Mouse (Mus musculus) olfactory bulb, adult 2 months (tissue): ENCODE data around the gene Nynrin. TPM values are rescaled to one million over a fixed set of nuclear protein-coding genes. Genes with fewer than 3 reads are reported as not detected.
A peak's percentile ranks its signal among the peaks of the same experiment; 100 is the strongest.

Experiments used
- H3K27ac ChIP-seq: fragments of 200-500 bp; 2 replicates; pipeline ENCODE4 v1.5.1; 2012; ENCODE audit warnings: low read depth, low read length; ENCODE audit not compliant: insufficient read depth
- H3K4me1 ChIP-seq: fragments of 200-500 bp; 2 replicates; pipeline ENCODE4 v1.6.1; 2012; ENCODE audit warnings: low read length; ENCODE audit not compliant: control insufficient read depth, insufficient read depth
- H3K4me3 ChIP-seq: fragments of 200-500 bp; 2 replicates; pipeline ENCODE4 v1.5.1; 2012; ENCODE audit warnings: mild to moderate bottlenecking, low read depth, low read length, moderate library complexity; ENCODE audit not compliant: insufficient read depth
- CTCF ChIP-seq: fragments of 200-500 bp; IDR thresholded peaks from 2 replicates; pipeline ENCODE4 v1.5.1; 2012; ENCODE audit warnings: low read depth, mild to moderate bottlenecking, low read length, moderate library complexity; ENCODE audit not compliant: insufficient read depth
- POLR2A ChIP-seq: fragments of 200-500 bp; IDR thresholded peaks from 2 replicates; pipeline ENCODE4 v1.6.1; 2012; ENCODE audit warnings: mild to moderate bottlenecking, low read depth, low read length, moderate library complexity; ENCODE audit not compliant: insufficient read depth
- WGBS: fragments of 180-500 bp; shearing (Covaris S2); methylation state at CpG from one replicate; pipeline ENCODE4 v1.1.7; 2018; 5-methylcytosine and 5-hydroxymethylcytosine counted together
- polyA plus RNA-seq: library from polyadenylated mRNA; stranded (reverse); fragments of >200 nt; gene quantifications from 2 replicates; pipeline ENCODE4 v1.2.4, GENCODE M21; 2012; ENCODE audit warnings: low replicate concordance; ENCODE audit not compliant: missing spikeins, insufficient read depth, insufficient read length

The Nynrin gene
- polyA plus RNA-seq, 1 experiment: not detected

DNA sequence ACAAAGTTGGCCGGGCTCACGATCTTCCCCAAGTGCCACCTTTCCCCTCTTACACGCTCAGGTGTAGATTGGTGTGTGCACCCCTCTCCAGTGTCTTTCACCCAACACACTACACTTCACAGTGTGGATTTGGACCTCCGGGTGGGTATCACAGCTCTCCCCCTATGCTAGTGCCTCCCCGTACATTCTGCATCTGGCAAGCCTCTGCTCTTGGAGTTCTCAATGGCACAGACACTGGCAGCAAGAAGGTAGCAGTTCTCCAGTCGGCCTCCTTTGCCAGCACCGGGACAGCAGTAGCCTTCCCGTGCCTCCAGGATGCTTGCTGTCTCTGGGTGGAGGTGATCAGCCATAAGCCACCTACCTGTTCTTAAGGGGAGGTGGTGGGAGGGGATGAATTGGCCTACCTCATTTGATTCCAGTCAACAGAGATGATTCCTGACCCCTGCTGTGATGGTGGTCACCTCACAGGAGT is 19.5 kb downstream of the Nynrin start:
- Histone ChIP-seq H3K4me1 (peaks cover 10% of the 10 kb centered on the region), H3K4me3 (no peak overlapping the region), H3K27ac (no peak overlapping the region)
- TF ChIP-seq POLR2A: no peak
- no peak for TF ChIP-seq CTCF
- WGBS: 83% methylated on average over 8 of the region's 8 CpGs

- 15% methylated on average over 30 of the region's 30 CpGs for WGBS
These were observed 20.2 kb downstream of the Nynrin start for GRCm38 (mm10) chr14:55873714-55874683.

GRCm38 (mm10) chr14:55877469-55878315 is 23.9 kb downstream of the Nynrin start:
- Histone ChIP-seq H3K4me3 (no peak overlapping the region), H3K27ac (no peak overlapping the region), H3K4me1 (peaks cover 10% of the 10 kb centered on the region)
- WGBS: 27% methylated on average over 14 of the region's 14 CpGs
- TF ChIP-seq CTCF (no peak), POLR2A (no peak)

More at GRCm38 (mm10) chr14:55873714-55874683, 20.2 kb downstream of the Nynrin start:
- TF ChIP-seq CTCF (peak; percentile 92), POLR2A (no peak)
- Histone ChIP-seq H3K4me1 (peaks cover 10% of the 10 kb centered on the region), H3K27ac (no peak overlapping the region), H3K4me3 (peak overlapping the region; percentile 44)

- no peak for TF ChIP-seq CTCF
- TF ChIP-seq POLR2A: no peak
- peaks cover 7% of the 10 kb centered on the region for H3K4me1 ChIP-seq
- no peak overlapping the region for H3K27ac ChIP-seq
- 30% methylated on average over 7 of the region's 7 CpGs for WGBS
- H3K4me3 ChIP-seq: no peak overlapping the region
These were observed 24.6 kb downstream of the Nynrin start for GRCm38 (mm10) chr14:55878316-55878940.

- peak; percentile 47 for TF ChIP-seq CTCF
- no peak for TF ChIP-seq POLR2A
- Histone ChIP-seq H3K4me1 (peaks cover 7% of the 10 kb centered on the region), H3K4me3 (no peak overlapping the region), H3K27ac (no peak overlapping the region)
- 46% methylated on average over 1 of the region's 1 CpGs for WGBS
These were observed 25.8 kb downstream of the Nynrin start for GRCm38 (mm10) chr14:55879623-55880022.

- H3K27ac ChIP-seq: no peak overlapping the region
- TF ChIP-seq POLR2A: no peak
- TF ChIP-seq CTCF: no peak
- H3K4me3 ChIP-seq: no peak overlapping the region
- WGBS: 88% methylated on average over 8 of the region's 8 CpGs
- H3K4me1 ChIP-seq: peaks cover 11% of the 10 kb centered on the region
These were observed 27.2 kb downstream of the Nynrin start for GRCm38 (mm10) chr14:55880982-55881381.

- TF ChIP-seq CTCF (no peak), POLR2A (no peak)
- H3K4me3 ChIP-seq: no peak overlapping the region
- H3K4me1 ChIP-seq: peaks cover 20% of the 10 kb centered on the region
- no peak overlapping the region for H3K27ac ChIP-seq
- WGBS: 84% methylated on average over 6 of the region's 6 CpGs
These were observed 28.4 kb downstream of the Nynrin start for GRCm38 (mm10) chr14:55882171-55882641.

DNA sequence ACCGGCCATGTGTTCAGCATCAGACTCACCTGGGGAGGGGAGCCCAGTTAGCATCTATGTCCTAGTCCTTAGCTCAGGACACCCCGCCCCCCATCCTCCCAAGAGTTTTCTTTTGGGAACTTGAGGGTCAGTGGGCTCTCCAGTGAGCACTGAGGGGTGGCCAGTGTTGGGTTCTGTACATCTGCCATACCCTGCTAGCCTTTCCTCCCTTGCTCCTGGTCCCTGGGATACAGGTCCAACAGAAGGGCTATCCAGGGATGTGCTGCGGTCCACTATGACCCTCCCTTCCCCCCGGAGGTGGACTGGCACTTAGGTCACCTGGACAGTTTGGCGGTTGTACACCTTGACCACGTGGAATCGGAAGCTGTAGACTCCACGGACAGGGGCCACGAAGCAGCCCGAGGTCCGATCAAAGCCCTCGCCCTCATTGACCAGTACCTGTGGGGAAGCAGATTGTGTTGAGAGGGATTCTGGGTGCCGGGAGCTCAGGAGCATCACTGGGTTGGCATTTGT is 29.4 kb downstream of the Nynrin start:
- Histone ChIP-seq H3K27ac (no peak overlapping the region), H3K4me3 (no peak overlapping the region), H3K4me1 (peaks cover 24% of the 10 kb centered on the region)
- WGBS: 97% methylated on average over 13 of the region's 13 CpGs
- no peak for TF ChIP-seq POLR2A
- no peak for TF ChIP-seq CTCF
